Mouse (Mus musculus): Measurements from ENCODE around the gene Rpgrip1l.

DNA sequence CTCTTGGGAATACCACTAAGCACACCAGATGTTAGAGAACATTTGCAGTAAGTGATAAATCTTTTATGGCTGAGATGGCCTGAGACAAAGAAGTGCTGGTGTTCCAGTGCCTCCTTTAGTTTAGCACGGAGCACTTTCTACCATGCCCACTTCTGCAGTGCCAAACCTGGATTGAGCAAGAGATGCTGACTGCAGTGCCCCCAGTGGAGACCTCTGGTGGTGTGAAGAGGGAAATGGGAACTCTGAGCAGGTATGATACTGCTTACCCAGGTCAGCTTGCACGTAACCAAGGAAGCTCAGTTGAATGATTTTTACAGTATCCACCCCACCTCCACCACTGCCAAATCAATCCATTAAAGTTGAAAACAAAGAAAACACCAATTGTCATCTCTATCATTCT is 51.5 kb downstream of the Rpgrip1l start:
- TF ChIP-seq EP300 (IDR thresholded peaks at IDR 0.05; ENCODE audit: low read depth) (no peak), CTCF (IDR thresholded peaks at IDR 0.05; ENCODE audit: low read depth) (no peak)
